Mouse (Mus musculus) Patski (cell line): ENCODE measurements around the gene Pcsk5. TPM values are rescaled to one million over a fixed set of nuclear protein-coding genes. Genes with fewer than 3 reads are reported as not detected.

Experiments used
- ATAC-seq: fragments of 100-300 bp; one replicate; pipeline ENCODE4 v1.8.0; 2021
- CTCF ChIA-PET: fragments of 350-600 bp; sonication (Branson Sonifier 250); formaldehyde crosslinking; loops from one replicate; lab custom pipeline; 2022; ENCODE audit warnings: inconsistent platforms; lab: Charles Lee
- POLR2A ChIA-PET: fragments of 350-600 bp; sonication (Branson Sonifier 250); formaldehyde crosslinking; loops from one replicate; lab custom pipeline; 2022; ENCODE audit warnings: antibody characterized with exemption, inconsistent platforms; lab: Charles Lee
- DNase-seq: peaks from one replicate; pipeline ENCODE4 v3.0.0-alpha.2; 2011; ENCODE audit warnings: low read depth, low spot score
- H3K27me3 ChIP-seq: fragments of 371-371 bp; one replicate; pipeline ENCODE4 v1.5.1; 2021
- CTCF ChIP-seq: fragments of 100-300 bp; IDR thresholded peaks from one replicate; pipeline ENCODE4 v1.5.1; 2021
- in situ Hi-C: fragments of 300-500 bp; cut with MboI; formaldehyde crosslinking; loops from 3 replicates; pipeline ENCODE4 v1.11.1; 2018; ENCODE audit warnings: low pct_unique_long_range_greater_than_20kb, mixed read lengths
- polyA plus RNA-seq: library from polyadenylated mRNA; unstranded; gene quantifications from one replicate; pipeline ENCODE4 v1.2.3, GENCODE M21; 2021

Pcsk5 gene
- polyA plus RNA-seq, 1 experiment from 2014 or later, result 2.3 TPM

DNA sequence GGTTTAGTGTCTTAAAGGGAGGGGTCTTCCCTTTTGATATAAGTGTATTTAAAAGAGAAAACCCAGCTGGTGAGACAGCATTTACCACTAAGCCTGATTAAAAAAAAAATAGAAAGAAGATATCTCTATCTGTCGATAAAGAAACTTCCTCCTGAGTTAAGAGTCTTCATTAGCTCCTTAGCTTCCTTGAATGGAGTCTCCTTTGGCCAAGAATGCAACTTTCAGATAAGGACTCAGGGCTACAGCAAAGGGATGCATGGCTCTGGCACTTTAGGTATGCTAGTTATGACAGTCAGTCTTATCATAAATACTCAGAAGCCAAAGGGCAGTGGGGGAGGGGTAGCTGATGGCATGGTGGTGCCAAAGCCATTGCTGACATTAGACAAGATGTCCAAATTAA, 2.4 kb upstream of the Pcsk5 start:
- no peak for ATAC-seq
- TF ChIP-seq CTCF, result no peak
- DNase-seq, result no peak
- no peaks in the 10 kb centered on the region for H3K27me3 ChIP-seq
- ChIA-PET POLR2A (no interaction called here), CTCF (interaction anchor here (1.6 kb wide), 1 partner anchor 10 kb away, joined by 4 read pairs; no protein-coding TSS in a partner anchor)
- in situ Hi-C loops, result no loop called here

GRCm38 (mm10) chr19:17836566-17837470, 614 bp downstream of the Pcsk5 start:
- ChIA-PET POLR2A (interaction anchor here (0.6 to 0.7 kb wide), 2 partner anchors 11 to 245 kb away, joined by 3 read pairs; no protein-coding TSS in a partner anchor), CTCF (no interaction called here)
- TF ChIP-seq CTCF, result peak; percentile 36
- DNase-seq (no peak), ATAC-seq (peak; percentile 58)
- in situ Hi-C loops, result no loop called here
- no peaks in the 10 kb centered on the region for H3K27me3 ChIP-seq

- DNase-seq (no peak), ATAC-seq (peak; percentile 22)
- CTCF ChIA-PET, result interaction anchor here (1.0 kb wide), 1 partner anchor 20 kb away, joined by 4 read pairs; no protein-coding TSS in a partner anchor
- peak; percentile 31 for TF ChIP-seq CTCF
- no peaks in the 10 kb centered on the region for H3K27me3 ChIP-seq
- in situ Hi-C loops, result no loop called here
- POLR2A ChIA-PET, result interaction anchor here (0.6 to 0.7 kb wide), 2 partner anchors 12 to 244 kb away, joined by 3 read pairs; no protein-coding TSS in a partner anchor
Measured at GRCm38 (mm10) chr19:17835681-17836565, 1.5 kb downstream of the Pcsk5 start.

- POLR2A ChIA-PET, result no interaction called here
- CTCF ChIA-PET, result interaction anchor here (1.0 to 1.3 kb wide), 2 partner anchors 19 to 25 kb away, joined by 3 to 4 read pairs; no protein-coding TSS in a partner anchor
- TF ChIP-seq CTCF, result no peak
- no peak for ATAC-seq
- H3K27me3 ChIP-seq, result no peaks in the 10 kb centered on the region
- DNase-seq, result no peak
- in situ Hi-C loops, result no loop called here
Measured at GRCm38 (mm10) chr19:17834894-17835293, 2.5 kb downstream of the Pcsk5 start.

- TF ChIP-seq CTCF, result no peak
- no peaks in the 10 kb centered on the region for H3K27me3 ChIP-seq
- ChIA-PET CTCF (no interaction called here), POLR2A (no interaction called here)
- in situ Hi-C loops, result no loop called here
- DNase-seq, result no peak
- no peak for ATAC-seq
Measured at GRCm38 (mm10) chr19:17831376-17831775, 6.1 kb downstream of the Pcsk5 start.

DNA sequence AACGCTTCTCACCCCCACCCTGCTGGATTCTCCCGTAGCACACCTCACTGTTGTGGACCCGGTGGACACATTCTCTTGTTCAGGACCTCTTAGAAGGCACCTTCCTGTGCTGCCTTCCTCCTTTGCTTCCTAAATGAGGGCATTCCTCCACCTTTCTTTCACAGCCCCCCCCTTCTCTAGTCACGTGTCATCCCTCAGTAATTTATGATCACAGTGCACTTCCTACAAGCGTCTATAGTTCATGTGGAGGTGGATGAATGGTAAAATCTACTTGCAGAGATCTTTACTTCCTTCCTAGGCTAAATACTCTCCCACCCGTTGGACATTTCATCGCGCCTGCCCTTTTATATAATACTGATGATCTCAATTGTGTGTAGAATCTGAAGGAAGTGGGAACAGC, 9.0 kb downstream of the Pcsk5 start:
- in situ Hi-C loops, result no loop called here
- CTCF ChIA-PET, result no interaction called here
- ATAC-seq (no peak), DNase-seq (no peak)
- H3K27me3 ChIP-seq, result no peaks in the 10 kb centered on the region
- POLR2A ChIA-PET, result no interaction called here
- no peak for TF ChIP-seq CTCF

DNA sequence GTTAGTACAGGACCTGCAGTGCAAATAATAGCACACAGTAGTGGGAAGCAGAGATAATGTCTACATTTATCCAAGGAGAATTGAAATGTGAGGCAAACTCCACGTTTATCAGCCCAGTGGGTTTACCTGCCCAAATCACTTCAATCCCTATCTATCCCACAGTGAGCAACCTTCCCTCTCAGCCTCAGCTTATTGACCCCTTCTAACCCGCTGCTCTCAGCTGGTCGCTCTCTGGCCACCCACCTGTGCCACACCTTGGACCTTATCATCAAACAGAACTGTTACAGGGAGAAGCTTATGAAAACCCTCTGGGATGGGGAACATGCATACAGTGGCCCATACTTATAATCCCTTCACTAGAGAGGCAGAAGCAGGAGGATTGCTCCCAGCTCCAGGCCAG, 10.7 kb downstream of the Pcsk5 start:
- CTCF ChIA-PET, result interaction anchor here (1.1 kb wide), 1 partner anchor 133 kb away, joined by 3 read pairs; no protein-coding TSS in a partner anchor
- DNase-seq (no peak), ATAC-seq (no peak)
- TF ChIP-seq CTCF, result no peak
- H3K27me3 ChIP-seq, result no peaks in the 10 kb centered on the region
- in situ Hi-C loops, result no loop called here
- POLR2A ChIA-PET, result interaction anchor here (0.6 kb wide), 1 partner anchor 165 kb away, joined by 3 read pairs; no protein-coding TSS in a partner anchor

DNA sequence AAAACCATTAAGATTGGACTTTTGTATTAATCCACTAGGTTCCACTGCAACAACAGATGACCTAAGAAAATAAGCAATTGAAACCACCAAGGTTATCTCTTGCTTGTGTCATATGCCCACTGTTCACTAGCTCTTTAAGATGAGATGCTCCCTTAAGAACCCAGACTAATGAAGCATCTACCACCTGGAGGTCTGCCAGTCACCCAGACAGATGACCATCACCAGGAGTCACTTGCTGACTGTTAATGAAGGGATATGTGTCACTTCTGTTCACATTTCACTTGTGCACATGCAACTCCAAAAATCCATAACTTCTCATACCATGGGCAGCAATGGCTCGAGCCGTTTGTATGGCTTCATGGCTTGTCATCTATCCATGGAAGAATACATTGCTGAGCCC, 17.4 kb downstream of the Pcsk5 start:
- H3K27me3 ChIP-seq, result no peaks in the 10 kb centered on the region
- no peak for TF ChIP-seq CTCF
- ChIA-PET POLR2A (no interaction called here), CTCF (no interaction called here)
- DNase-seq, result no peak
- in situ Hi-C loops, result no loop called here
- ATAC-seq, result no peak

GRCm38 (mm10) chr19:17819081-17819480, 18.4 kb downstream of the Pcsk5 start:
- CTCF ChIA-PET, result no interaction called here
- no peak for TF ChIP-seq CTCF
- no peak for ATAC-seq
- in situ Hi-C loops, result no loop called here
- no peaks in the 10 kb centered on the region for H3K27me3 ChIP-seq
- DNase-seq, result no peak
- POLR2A ChIA-PET, result no interaction called here

- CTCF ChIA-PET, result no interaction called here
- DNase-seq (no peak), ATAC-seq (no peak)
- POLR2A ChIA-PET, result no interaction called here
- in situ Hi-C loops, result no loop called here
- H3K27me3 ChIP-seq, result peaks cover 3% of the 10 kb centered on the region
- TF ChIP-seq CTCF, result no peak
Measured at GRCm38 (mm10) chr19:17815062-17815461, 22.4 kb downstream of the Pcsk5 start.
